Comparison of ENCODE assay signal across 9 mouse cellular contexts in the genomic region with DNA sequence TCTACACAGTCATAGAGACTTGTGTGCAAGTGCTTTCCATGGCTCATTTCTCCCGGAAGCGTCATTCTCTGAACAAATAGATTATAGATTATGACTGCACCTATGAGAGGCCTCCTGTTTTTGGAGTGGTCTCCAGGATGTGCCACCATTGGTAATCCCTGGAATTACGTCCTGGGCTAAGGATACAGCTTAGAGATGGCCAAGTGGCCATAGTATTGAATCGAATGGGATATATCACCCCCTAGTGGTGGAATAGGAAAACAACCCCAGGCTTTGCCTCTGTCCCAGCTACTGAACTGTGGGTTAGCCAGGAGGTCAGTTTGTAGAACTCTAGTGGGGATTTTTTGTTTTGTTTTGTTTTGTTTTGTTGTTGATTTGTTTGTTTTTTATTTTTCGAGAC. TPM values are rescaled to one million over a fixed set of nuclear protein-coding genes. Genes with fewer than 3 reads are reported as not detected.
DNase-seq lines count a peak whose midpoint lies in the region; ATAC-seq and TF ChIP-seq lines count a peak whose summit lies in the region.
"Had no signal": no experiment of that assay in that cellular context is flagged by ENCODE, and none has a peak within 500 bp of the region (broad histone marks: within the 10 kb centered on the region; RNA-seq: fewer than 3 reads in every experiment).

No protein-coding gene starts in this region.

- WGBS in intestine, embryonic 14.5 days: 43% methylated on average over 5 of the region's 5 CpGs
- 46% methylated on average over 5 of the region's 5 CpGs for WGBS in midbrain, postnatal 0 days

- H3K4me1 ChIP-seq in intestine, embryonic 14.5 days (replicated peaks; ENCODE audit: control insufficient read depth, insufficient read depth, low read length): no peaks in the 10 kb centered on the region
- no peaks in the 10 kb centered on the region for H3K4me1 ChIP-seq in midbrain, postnatal 0 days (ENCODE audit: insufficient read depth, low read length)
- H3K4me1 ChIP-seq: embryonic facial prominence, embryonic 12.5 days had no signal

- DNase-seq in left cerebral cortex, postnatal 4 days: peak; percentile 8
- DNase-seq in left cerebral cortex, postnatal 10 days (ENCODE audit: extremely low spot score in 1 of 2, low spot score in 2 of 2): no peak
- peak; percentile 71 for DNase-seq in MN1 (ENCODE audit: low spot score)
- peak; percentile 25 to 52 for DNase-seq in cerebellum, postnatal 25 days
- peak; percentile 65 for DNase-seq in intestine, embryonic 14.5 days (ENCODE audit: low spot score)
- DNase-seq in midbrain, postnatal 0 days (ENCODE audit: low spot score): peak; percentile 71
- DNase-seq in right cerebral cortex, postnatal 14 days: no peak
- DNase-seq: liver, embryonic 13.5 days had no signal

- no peaks in the 10 kb centered on the region for H3K9me3 ChIP-seq in intestine, embryonic 14.5 days (ENCODE audit: control insufficient read depth, low read length)
- H3K9me3 ChIP-seq in midbrain, postnatal 0 days (ENCODE audit: low read length): no peaks in the 10 kb centered on the region
- H3K9me3 ChIP-seq: embryonic facial prominence, embryonic 12.5 days; liver, embryonic 13.5 days had no signal

- H3K4me3 ChIP-seq in intestine, embryonic 14.5 days (ENCODE audit: low read depth, low read length): no peak overlapping the region
- no peak overlapping the region for H3K4me3 ChIP-seq in midbrain, postnatal 0 days (ENCODE audit: low read depth, low read length)
- H3K4me3 ChIP-seq: embryonic facial prominence, embryonic 12.5 days; liver, embryonic 13.5 days had no signal

- H3K36me3 ChIP-seq in intestine, embryonic 14.5 days (ENCODE audit: control insufficient read depth, insufficient read depth, low read length): no peaks in the 10 kb centered on the region
- no peaks in the 10 kb centered on the region for H3K36me3 ChIP-seq in midbrain, postnatal 0 days (ENCODE audit: insufficient read depth, low read length)
- H3K36me3 ChIP-seq: embryonic facial prominence, embryonic 12.5 days; liver, embryonic 13.5 days had no signal

- TF ChIP-seq CTCF in midbrain, postnatal 0 days (IDR thresholded peaks at IDR 0.05): peak; percentile 73

- H3K9ac ChIP-seq in intestine, embryonic 14.5 days (ENCODE audit: low read length): no peak overlapping the region
- H3K9ac ChIP-seq in midbrain, postnatal 0 days (replicated peaks; ENCODE audit: low read length, poor library complexity, severe bottlenecking): no peak overlapping the region
- H3K9ac ChIP-seq: embryonic facial prominence, embryonic 12.5 days; liver, embryonic 13.5 days had no signal

- ATAC-seq in intestine, embryonic 14.5 days (replicated peaks; ENCODE audit: low FRiP score, low TSS enrichment, low read depth): peak; percentile 66; the same call in 1 of the 2 replicates
- no peak for ATAC-seq in midbrain, postnatal 0 days (ENCODE audit: low FRiP score)

- no peaks in the 10 kb centered on the region for H3K27me3 ChIP-seq in intestine, embryonic 14.5 days (replicated peaks; ENCODE audit: control insufficient read depth, insufficient read depth, low read length)
- H3K27me3 ChIP-seq in midbrain, postnatal 0 days (ENCODE audit: insufficient read depth, low read length): no peaks in the 10 kb centered on the region
- H3K27me3 ChIP-seq: embryonic facial prominence, embryonic 12.5 days; liver, embryonic 13.5 days had no signal

- no peak overlapping the region for H3K4me2 ChIP-seq in intestine, embryonic 14.5 days (ENCODE audit: low read length)
- H3K4me2 ChIP-seq in midbrain, postnatal 0 days (ENCODE audit: low read depth, low read length, poor library complexity, severe bottlenecking): no peak overlapping the region
- H3K4me2 ChIP-seq: embryonic facial prominence, embryonic 12.5 days; liver, embryonic 13.5 days had no signal

- intact Hi-C loops in left cerebral cortex, postnatal 4 days (cut with DNase I): no loop called here
- intact Hi-C loops in left cerebral cortex, postnatal 10 days (cut with DNase I): loop anchor here (2.0 to 5.0 kb wide), 2 partner anchors 44 to 160 kb away; no protein-coding TSS in a partner anchor

- no peak overlapping the region for H3K27ac ChIP-seq in intestine, embryonic 14.5 days (ENCODE audit: low read depth)
- no peak overlapping the region for H3K27ac ChIP-seq in midbrain, postnatal 0 days (ENCODE audit: low read depth, low read length)
- H3K27ac ChIP-seq: embryonic facial prominence, embryonic 12.5 days; liver, embryonic 13.5 days had no signal

RNA-seq across cellular contexts. Expression of gene Osbpl10, which starts 21.4 kb away (rescaled TPM):
- 10 to 100 TPM; 41.1 to 42.8 TPM for total RNA-seq in left cerebral cortex, postnatal 4 days (2021)
- total RNA-seq in left cerebral cortex, postnatal 10 days (2021): 10 to 100 TPM; 55.7 to 56.3 TPM
- polyA plus RNA-seq in intestine, embryonic 14.5 days (2014; fragmentation: Nextera tagmentation; extraction: Ambion mirVana): 1.6 and 2.2 TPM in 2 replicates
- 22.5 and 23.5 TPM in 2 replicates for total RNA-seq in midbrain, postnatal 0 days (2014; rRNA removed)
- 3.0 and 3.2 TPM in 2 replicates for polyA plus RNA-seq in midbrain, postnatal 0 days (2015; fragmentation: Nextera tagmentation; extraction: Ambion mirVana)

RNA-seq across cellular contexts. Expression of gene Gpd1l, which starts 23.2 kb away (rescaled TPM):
- total RNA-seq in left cerebral cortex, postnatal 4 days (2021): 100 to 1,000 TPM in 1 of 2 experiments, 10 to 100 TPM in 1; 90.9 to 101 TPM
- 100 to 1,000 TPM; 106 to 108 TPM for total RNA-seq in left cerebral cortex, postnatal 10 days (2021)
- polyA plus RNA-seq in intestine, embryonic 14.5 days (2014; fragmentation: Nextera tagmentation; extraction: Ambion mirVana): 13.0 and 13.5 TPM in 2 replicates
- 72.1 and 77.7 TPM in 2 replicates for total RNA-seq in midbrain, postnatal 0 days (2014; rRNA removed)
- polyA plus RNA-seq in midbrain, postnatal 0 days (2015; fragmentation: Nextera tagmentation; extraction: Ambion mirVana): 39.2 and 39.3 TPM in 2 replicates

RNA-seq across cellular contexts. Expression of gene Rps27rt, which starts 25.6 kb away (rescaled TPM):
- 10 to 100 TPM; 15.8 to 36.9 TPM for total RNA-seq in left cerebral cortex, postnatal 4 days (2021)
- 10 to 100 TPM; 26.6 to 33.7 TPM for total RNA-seq in left cerebral cortex, postnatal 10 days (2021)
- polyA plus RNA-seq in intestine, embryonic 14.5 days (2014; fragmentation: Nextera tagmentation; extraction: Ambion mirVana): 552 and 593 TPM in 2 replicates
- total RNA-seq in midbrain, postnatal 0 days (2014; rRNA removed): 20.7 and 27.4 TPM in 2 replicates
- 195 and 227 TPM in 2 replicates for polyA plus RNA-seq in midbrain, postnatal 0 days (2015; fragmentation: Nextera tagmentation; extraction: Ambion mirVana)

Comparison
In these comparisons a context has a peak if more than half of its experiments do, and no peak if none do; other contexts are left out.
1. DNase-seq: peak in left cerebral cortex, postnatal 4 days (single experiment), MN1 (single experiment), cerebellum, postnatal 25 days (2 of 2), intestine, embryonic 14.5 days (single experiment) and midbrain, postnatal 0 days (single experiment); none in left cerebral cortex, postnatal 10 days (0 of 2) and right cerebral cortex, postnatal 14 days (single experiment).